Mouse (Mus musculus) lung, adult 2 months (tissue): Measurements from ENCODE around the gene Sidt2. TPM values are rescaled to one million over a fixed set of nuclear protein-coding genes. Genes with fewer than 3 reads are reported as not detected.
A peak's percentile ranks its signal among the peaks of the same experiment; 100 is the strongest.

Experiments
- DNase-seq: peaks from one replicate; pipeline ENCODE4 v3.0.0; 2022
- H3K4me1 ChIP-seq: fragments of 200-500 bp; 2 replicates; pipeline ENCODE4 v1.6.1; 2011; ENCODE audit warnings: low read length; ENCODE audit not compliant: control insufficient read depth, insufficient read depth
- H3K4me3 ChIP-seq: fragments of 200-500 bp; replicated peaks from 2 replicates; pipeline ENCODE3; 2011; ENCODE audit warnings: low read depth, mild to moderate bottlenecking, control low read depth, low read length; ENCODE audit errors: extremely low read depth
- CTCF ChIP-seq: fragments of 200-500 bp; IDR thresholded peaks from 2 replicates; pipeline ENCODE4 v1.5.1; 2011; ENCODE audit warnings: mild to moderate bottlenecking, low read length, control low read depth; ENCODE audit not compliant: insufficient read depth
- POLR2A ChIP-seq: fragments of 200-500 bp; IDR thresholded peaks from 2 replicates; pipeline ENCODE4 v1.6.1; 2011; ENCODE audit warnings: low read depth, mild to moderate bottlenecking, control low read depth, low read length, borderline replicate concordance; ENCODE audit errors: extremely low read depth
- WGBS: fragments of 180-500 bp; shearing (Covaris S2); methylation state at CpG from one replicate; pipeline ENCODE4 v1.1.7; 2018; 5-methylcytosine and 5-hydroxymethylcytosine counted together
- polyA plus RNA-seq: library from polyadenylated mRNA; depleted of rRNA; stranded (reverse); fragments of >200 nt; gene quantifications from 2 replicates; pipeline ENCODE4 v1.2.3, GENCODE M21; 2012; rRNA removed

The Sidt2 gene
- polyA plus RNA-seq, 1 experiment: 550 TPM

DNA sequence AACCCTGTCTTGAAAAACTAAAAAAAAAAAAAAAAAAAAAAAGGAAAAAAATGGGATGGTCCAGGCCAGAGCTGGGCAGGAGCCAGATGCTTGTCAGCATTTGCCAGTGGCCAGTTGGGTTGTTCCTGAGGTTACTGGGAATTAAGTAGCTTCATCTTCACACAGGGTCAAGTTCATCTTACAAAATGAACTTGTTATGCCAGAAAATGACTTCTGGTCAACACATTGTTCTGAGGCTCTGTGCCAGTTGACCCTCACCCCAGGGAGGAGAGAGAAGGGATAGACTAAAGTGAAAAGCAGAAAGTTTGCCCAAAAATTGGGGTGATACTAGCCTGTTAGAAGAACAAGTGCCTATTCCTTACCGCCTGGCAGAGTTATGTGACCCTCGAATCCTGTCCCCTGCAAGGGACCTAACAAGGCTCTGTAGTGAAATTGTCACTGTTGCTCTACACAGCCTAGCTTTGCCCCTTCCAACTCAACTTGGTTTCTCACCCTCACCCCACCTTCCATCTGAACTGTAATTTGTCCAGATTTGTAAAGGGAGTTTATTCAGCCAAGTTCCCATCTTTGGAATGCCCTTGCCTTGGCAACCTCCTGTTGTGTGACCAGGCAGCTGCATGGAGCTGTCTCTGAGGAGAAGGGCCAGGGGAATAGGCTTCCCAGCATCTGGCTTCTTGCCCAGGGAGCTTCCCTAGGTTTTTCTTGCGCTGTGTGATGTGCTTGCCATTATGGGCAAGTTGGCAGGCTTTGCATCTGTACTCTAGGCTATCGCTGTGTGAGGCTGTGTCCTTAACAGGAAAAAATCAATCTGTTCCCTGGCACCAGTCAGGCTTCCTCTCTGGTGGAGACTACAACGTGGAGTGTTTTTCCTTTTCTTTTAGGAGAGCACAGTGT, 37.8 kb downstream of the Sidt2 start:
- 49% methylated on average over 5 of the region's 5 CpGs for WGBS
- H3K4me1 ChIP-seq: peaks cover 6% of the 10 kb centered on the region; the same call in 1 of the 2 replicates
- no peak for DNase-seq

GRCm38 (mm10) chr9:45915659-45916058, 39.4 kb downstream of the Sidt2 start:
- TF ChIP-seq CTCF (no peak), POLR2A (no peak)
- Histone ChIP-seq H3K4me1 (peaks cover 6% of the 10 kb centered on the region; the same call in 1 of the 2 replicates), H3K4me3 (no peak overlapping the region)
- DNase-seq: no peak
- 93% methylated on average over 2 of the region's 2 CpGs for WGBS

More for the DNA sequence above, 37.8 kb downstream of the Sidt2 start:
- TF ChIP-seq POLR2A (no peak), CTCF (no peak)
- H3K4me3 ChIP-seq: no peak overlapping the region

GRCm38 (mm10) chr9:45911673-45912072, 43.4 kb downstream of the Sidt2 start:
- 48% methylated on average over 1 of the region's 1 CpGs for WGBS
- peak; percentile 52 for DNase-seq
- TF ChIP-seq POLR2A (no peak), CTCF (peak; percentile 68)
- Histone ChIP-seq H3K4me1 (peaks cover 13% of the 10 kb centered on the region), H3K4me3 (no peak overlapping the region)

DNA sequence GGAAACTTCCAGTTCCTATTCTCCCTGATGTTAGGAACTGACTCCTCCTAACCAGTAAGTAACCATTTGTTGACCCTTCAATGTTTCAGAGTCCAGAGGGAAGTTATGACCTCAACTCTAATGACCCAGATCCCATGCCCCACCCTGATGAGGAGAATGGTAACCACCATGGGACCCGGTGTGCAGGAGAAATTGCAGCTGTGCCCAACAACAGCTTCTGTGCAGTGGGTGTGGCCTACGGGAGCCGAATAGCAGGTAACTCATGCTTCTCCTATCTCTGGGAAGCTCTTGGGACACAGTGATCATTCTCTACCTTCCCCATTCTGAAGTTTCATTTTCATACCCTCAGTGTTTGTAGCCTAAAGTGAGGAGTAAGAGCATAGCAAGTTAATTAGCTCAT, 44.1 kb downstream of the Sidt2 start:
- TF ChIP-seq CTCF (no peak), POLR2A (no peak)
- 77% methylated on average over 3 of the region's 3 CpGs for WGBS

DNA sequence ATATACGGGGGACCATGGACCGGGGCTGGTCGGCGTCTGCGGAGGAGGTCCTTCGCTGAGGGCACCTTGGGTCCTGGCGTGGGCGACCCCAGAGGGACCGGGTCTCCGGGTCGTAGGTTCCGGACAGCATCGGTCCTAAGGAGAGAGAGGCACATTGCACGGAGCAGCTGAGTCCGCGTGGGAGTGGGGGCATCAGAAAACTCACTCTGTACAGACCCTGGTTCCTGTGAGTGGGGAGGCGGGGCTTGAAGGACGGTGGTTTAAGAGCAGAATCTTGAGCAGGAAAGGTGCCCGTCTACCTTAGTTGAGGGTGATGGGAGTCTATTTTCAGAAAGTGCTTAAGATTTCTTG, 48.0 kb downstream of the Sidt2 start:
- peak overlapping the region; percentile 98 for H3K4me3 ChIP-seq
- WGBS: under 1% methylated on average over 19 of the region's 19 CpGs
- H3K4me1 ChIP-seq: peaks cover 17% of the 10 kb centered on the region
- no peak for DNase-seq
- TF ChIP-seq POLR2A (no peak), CTCF (no peak)

More for the DNA sequence above, 44.1 kb downstream of the Sidt2 start:
- H3K4me3 ChIP-seq: no peak overlapping the region
- peaks cover 11% of the 10 kb centered on the region for H3K4me1 ChIP-seq
- no peak for DNase-seq

- Histone ChIP-seq H3K4me1 (peaks cover 17% of the 10 kb centered on the region), H3K4me3 (peak within 1 kb of the TSS; percentile 98)
- peak; percentile 36; the same call in 1 of the 2 replicates for TF ChIP-seq CTCF
- TF ChIP-seq POLR2A: peak; percentile 87
- DNase-seq: peak; percentile 90
- WGBS: under 1% methylated on average over 78 of the region's 80 CpGs
Measured at GRCm38 (mm10) chr9:45906355-45907077, 48.5 kb downstream of the Sidt2 start, which contains the start of the genes Pcsk7 and Rnf214. Gene Pcsk7, plus strand, starts transcription at chr9:45906497. Gene Rnf214, minus strand, starts transcription at chr9:45906911.

GRCm38 (mm10) chr9:45905811-45906237, 49.2 kb downstream of the Sidt2 start:
- TF ChIP-seq POLR2A (no peak), CTCF (no peak)
- Histone ChIP-seq H3K4me1 (peaks cover 17% of the 10 kb centered on the region), H3K4me3 (peak overlapping the region; percentile 96)
- no peak for DNase-seq
- WGBS: 1% methylated on average over 23 of the region's 27 CpGs

GRCm38 (mm10) chr9:45905196-45905595, 49.9 kb downstream of the Sidt2 start:
- Histone ChIP-seq H3K4me1 (peaks cover 17% of the 10 kb centered on the region), H3K4me3 (peak overlapping the region; percentile 24)
- DNase-seq: no peak
- 58% methylated on average over 4 of the region's 4 CpGs for WGBS
- no peak for TF ChIP-seq CTCF
- no peak for TF ChIP-seq POLR2A

DNA sequence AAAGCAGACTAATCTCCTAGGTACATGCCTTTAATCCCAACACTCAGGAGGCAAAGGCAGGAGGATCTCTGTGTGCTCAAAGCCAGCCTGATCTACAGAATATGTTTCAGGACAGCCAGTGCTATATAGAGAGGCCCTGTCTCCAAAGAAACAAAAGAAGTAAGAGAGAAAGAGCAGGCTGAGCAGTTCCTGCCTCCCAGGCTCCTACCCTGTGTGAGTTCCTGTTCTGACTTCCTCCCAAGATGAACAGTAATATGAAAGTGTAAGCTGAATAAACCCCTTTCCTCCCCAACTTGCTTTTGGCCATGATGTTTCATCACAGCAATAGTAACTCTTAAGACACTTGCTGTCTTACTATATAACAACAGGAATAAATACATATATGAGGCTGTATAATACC, 61.4 kb downstream of the Sidt2 start:
- no peak overlapping the region for H3K4me3 ChIP-seq
- TF ChIP-seq CTCF (no peak), POLR2A (no peak)
- no peak for DNase-seq

More for the DNA sequence above, 61.4 kb downstream of the Sidt2 start:
- H3K4me1 ChIP-seq: no peaks in the 10 kb centered on the region

Other genes starting within 250 kb of the Sidt2 start
- gene Cep164, start 126.6 kb downstream of the Sidt2 start, polyA plus RNA-seq: 23.1 and 23.4 TPM in 2 replicates
- gene Bace1, start 116.7 kb downstream of the Sidt2 start, polyA plus RNA-seq: 21.0 and 25.7 TPM in 2 replicates
- 29.0 and 33.4 TPM in 2 replicates for gene Pcsk7, start 48.8 kb downstream of the Sidt2 start, polyA plus RNA-seq
- gene Rnf214, start 48.3 kb downstream of the Sidt2 start, polyA plus RNA-seq: 12.3 and 16.3 TPM in 2 replicates
- gene Tagln, start 19.2 kb downstream of the Sidt2 start, polyA plus RNA-seq: 226 and 279 TPM in 2 replicates
- gene Pafah1b2, start 57.4 kb upstream of the Sidt2 start, polyA plus RNA-seq: 22.0 and 24.9 TPM in 2 replicates
- 16.7 and 22.2 TPM in 2 replicates for gene Sik3, start 57.6 kb upstream of the Sidt2 start, polyA plus RNA-seq